Mouse (Mus musculus) E14TG2a.4 (cell line): ENCODE results near the gene Ctf2.

Source experiments
- CTCF ChIP-seq: conservative IDR thresholded peaks from 2 replicates; pipeline ENCODE4 v1.5.1; 2014; ENCODE audit warnings: low read length
- NANOG ChIP-seq: IDR thresholded peaks from 2 replicates; pipeline ENCODE4 v1.6.1; 2014; ENCODE audit warnings: borderline replicate concordance, low read length, mixed read lengths

DNA sequence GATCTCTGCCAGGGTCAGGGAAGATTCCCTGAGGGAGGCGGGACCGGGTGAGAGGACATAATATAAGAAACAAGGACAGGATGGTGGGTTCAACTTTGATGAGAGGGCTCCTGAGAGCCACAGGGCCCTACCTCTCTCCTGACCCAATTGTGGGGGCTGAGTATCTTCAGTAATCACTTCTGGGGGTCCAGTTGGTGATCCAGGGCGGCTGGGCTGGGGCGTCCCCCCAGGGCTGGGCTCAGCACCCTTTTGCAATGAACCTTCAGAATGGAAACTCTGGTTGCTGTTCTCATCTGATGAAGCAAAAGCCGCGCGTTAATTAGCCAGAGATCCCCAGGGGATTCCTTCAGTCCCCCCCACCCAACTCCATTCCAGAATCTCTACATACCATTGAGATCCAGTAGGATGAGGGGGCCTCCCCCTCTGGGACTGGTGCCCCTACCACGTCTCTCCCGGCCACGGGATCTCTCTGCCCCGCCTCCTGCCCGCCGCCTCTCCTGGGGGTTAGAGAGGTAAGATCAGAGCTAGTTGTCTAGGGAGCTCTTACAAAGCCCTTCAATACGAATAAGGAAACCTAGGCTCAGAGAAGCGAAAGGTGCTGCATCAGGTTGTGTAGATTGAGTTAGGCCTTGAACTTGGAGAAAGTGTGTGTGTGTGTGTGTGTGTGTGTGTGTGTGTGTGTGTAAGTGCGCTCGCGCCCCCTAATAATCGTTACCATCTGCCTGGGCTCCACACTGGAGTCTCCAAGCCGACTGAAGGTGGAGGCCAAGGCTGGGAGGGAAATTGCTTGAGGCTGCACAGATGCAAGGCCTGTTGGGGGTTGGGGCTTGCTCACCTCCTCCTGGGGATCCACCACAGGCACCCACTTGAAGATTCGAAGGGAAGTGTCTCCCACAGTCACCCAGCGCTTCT lies 24.7 kb downstream of the Ctf2 start:
- TF ChIP-seq CTCF (no peak), NANOG (no peak)
